Mouse (Mus musculus): ENCODE results near the gene Sart3.

The Sart3 gene

GRCm38 (mm10) chr5:113796401-113797148, 24.3 kb upstream of the Sart3 start:
- in situ Hi-C loops (cut with MboI; ENCODE audit: unreplicated experiment in 2 of 2), result loop anchor here (25.0 kb wide), 3 partner anchors 791 to 1534 kb away; partner anchors contain the start of genes Cryba4 (in 1 of the 2), Crybb1 (in 1 of the 2) and Tpst2 (in 1 of the 2)

GRCm38 (mm10) chr5:113791197-113792095, 19.1 kb upstream of the Sart3 start:
- in situ Hi-C loops (cut with MboI; ENCODE audit: unreplicated experiment in 2 of 2), result loop anchor here (25.0 kb wide), 3 partner anchors 796 to 1529 kb away; partner anchors contain the start of genes Cryba4 (in 1 of the 2), Crybb1 (in 1 of the 2) and Tpst2 (in 1 of the 2)

GRCm38 (mm10) chr5:113790453-113791196, 18.3 kb upstream of the Sart3 start:
- in situ Hi-C loops (cut with MboI; ENCODE audit: unreplicated experiment in 2 of 2), result loop anchor here (25.0 kb wide), 3 partner anchors 797 to 1528 kb away; partner anchors contain the start of genes Cryba4 (in 1 of the 2), Crybb1 (in 1 of the 2) and Tpst2 (in 1 of the 2)

GRCm38 (mm10) chr5:113789075-113789788, 16.9 kb upstream of the Sart3 start:
- in situ Hi-C loops (cut with MboI; ENCODE audit: unreplicated experiment in 2 of 2), result loop anchor here (25.0 kb wide), 3 partner anchors 798 to 1527 kb away; partner anchors contain the start of genes Cryba4 (in 1 of the 2), Crybb1 (in 1 of the 2) and Tpst2 (in 1 of the 2)

- in situ Hi-C loops (cut with MboI; ENCODE audit: unreplicated experiment in 2 of 2), result loop anchor here (25.0 kb wide), 3 partner anchors 799 to 1526 kb away; partner anchors contain the start of genes Cryba4 (in 1 of the 2), Crybb1 (in 1 of the 2) and Tpst2 (in 1 of the 2)
Measured at GRCm38 (mm10) chr5:113788645-113789044, 16.3 kb upstream of the Sart3 start.

- in situ Hi-C loops (cut with MboI; ENCODE audit: unreplicated experiment in 2 of 2), result loop anchor here (25.0 kb wide), 3 partner anchors 800 to 1525 kb away; partner anchors contain the start of genes Cryba4 (in 1 of the 2), Crybb1 (in 1 of the 2) and Tpst2 (in 1 of the 2)
Measured at GRCm38 (mm10) chr5:113786985-113787384, 14.7 kb upstream of the Sart3 start.

GRCm38 (mm10) chr5:113784104-113784503, 11.8 kb upstream of the Sart3 start:
- in situ Hi-C loops (cut with MboI; ENCODE audit: unreplicated experiment in 2 of 2), result loop anchor here (25.0 kb wide), 3 partner anchors 803 to 1522 kb away; partner anchors contain the start of genes Cryba4 (in 1 of the 2), Crybb1 (in 1 of the 2) and Tpst2 (in 1 of the 2)

GRCm38 (mm10) chr5:113783581-113784001, 11.3 kb upstream of the Sart3 start:
- in situ Hi-C loops (cut with MboI; ENCODE audit: unreplicated experiment in 2 of 2), result loop anchor here (25.0 kb wide), 3 partner anchors 804 to 1521 kb away; partner anchors contain the start of genes Cryba4 (in 1 of the 2), Crybb1 (in 1 of the 2) and Tpst2 (in 1 of the 2)

- in situ Hi-C loops (cut with MboI; ENCODE audit: unreplicated experiment in 2 of 2), result loop anchor here (25.0 kb wide), 3 partner anchors 805 to 1520 kb away; partner anchors contain the start of genes Cryba4 (in 1 of the 2), Crybb1 (in 1 of the 2) and Tpst2 (in 1 of the 2)
Measured at GRCm38 (mm10) chr5:113782624-113783023, 10.3 kb upstream of the Sart3 start.

- in situ Hi-C loops (cut with MboI; ENCODE audit: unreplicated experiment in 2 of 2), result loop anchor here (25.0 kb wide), 3 partner anchors 805 to 1520 kb away; partner anchors contain the start of genes Cryba4 (in 1 of the 2), Crybb1 (in 1 of the 2) and Tpst2 (in 1 of the 2)
Measured at GRCm38 (mm10) chr5:113781875-113782274, 9.6 kb upstream of the Sart3 start.

GRCm38 (mm10) chr5:113781254-113781653, 8.9 kb upstream of the Sart3 start:
- in situ Hi-C loops (cut with MboI; ENCODE audit: unreplicated experiment in 2 of 2), result loop anchor here (25.0 kb wide), 3 partner anchors 806 to 1519 kb away; partner anchors contain the start of genes Cryba4 (in 1 of the 2), Crybb1 (in 1 of the 2) and Tpst2 (in 1 of the 2)

- in situ Hi-C loops (cut with MboI; ENCODE audit: unreplicated experiment in 2 of 2), result loop anchor here (25.0 kb wide), 3 partner anchors 807 to 1518 kb away; partner anchors contain the start of genes Cryba4 (in 1 of the 2), Crybb1 (in 1 of the 2) and Tpst2 (in 1 of the 2)
Measured at GRCm38 (mm10) chr5:113780763-113781162, 8.5 kb upstream of the Sart3 start.

- in situ Hi-C loops (cut with MboI; ENCODE audit: unreplicated experiment in 2 of 2), result loop anchor here (25.0 kb wide), 3 partner anchors 807 to 1518 kb away; partner anchors contain the start of genes Cryba4 (in 1 of the 2), Crybb1 (in 1 of the 2) and Tpst2 (in 1 of the 2)
Measured at GRCm38 (mm10) chr5:113780082-113780752, 7.9 kb upstream of the Sart3 start.

- in situ Hi-C loops (cut with MboI; ENCODE audit: unreplicated experiment in 2 of 2), result loop anchor here (10.0 to 25.0 kb wide), 4 partner anchors 175 to 1517 kb away; partner anchors contain the start of genes Cryba4 (in 1 of the 2), Crybb1 (in 1 of the 2) and Tpst2 (in 1 of the 2)
Measured at GRCm38 (mm10) chr5:113779569-113779968, 7.3 kb upstream of the Sart3 start.

- in situ Hi-C loops (cut with MboI; ENCODE audit: unreplicated experiment in 2 of 2), result loop anchor here (10.0 to 25.0 kb wide), 4 partner anchors 177 to 1515 kb away; partner anchors contain the start of genes Cryba4 (in 1 of the 2), Crybb1 (in 1 of the 2) and Tpst2 (in 1 of the 2)
Measured at GRCm38 (mm10) chr5:113777728-113778127, 5.4 kb upstream of the Sart3 start.

- in situ Hi-C loops (cut with MboI; ENCODE audit: unreplicated experiment in 2 of 2), result loop anchor here (10.0 to 25.0 kb wide), 4 partner anchors 178 to 1515 kb away; partner anchors contain the start of genes Cryba4 (in 1 of the 2), Crybb1 (in 1 of the 2) and Tpst2 (in 1 of the 2)
Measured at GRCm38 (mm10) chr5:113776896-113777226, 4.6 kb upstream of the Sart3 start.

Measured in v-Abl transformed pro-B cells (cell line).